Mouse (Mus musculus): ENCODE results near the gene Kalrn.

DNA sequence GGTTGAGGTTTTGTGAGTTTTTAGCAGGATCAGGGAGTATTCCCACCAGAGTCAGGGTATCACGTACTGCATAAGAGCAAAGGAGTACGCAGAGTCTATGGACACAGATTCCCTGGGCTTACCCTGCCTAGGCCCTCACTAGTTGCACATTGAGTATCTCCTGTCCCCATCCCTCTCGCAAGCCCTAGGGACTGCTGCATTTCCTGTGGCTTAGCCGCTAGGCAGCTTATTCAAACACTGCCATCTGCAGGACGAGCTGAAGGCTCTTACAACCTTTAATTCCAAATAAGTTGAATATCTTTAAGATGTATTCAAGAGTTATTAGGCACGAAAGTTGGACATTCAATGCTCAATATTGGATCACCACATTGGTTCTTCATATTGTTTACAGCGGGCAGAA, 283.7 kb downstream of the Kalrn start:
- TF ChIP-seq CTCF (conservative IDR thresholded peaks at IDR 0.05; ENCODE audit: low read length): no peak
- no peak for TF ChIP-seq POU5F1 (IDR thresholded peaks at IDR 0.05; ENCODE audit: borderline replicate concordance, low read length)
- TF ChIP-seq NANOG (IDR thresholded peaks at IDR 0.05; ENCODE audit: borderline replicate concordance, low read length): no peak

Measured in E14TG2a.4 (cell line).